Mouse (Mus musculus) MEL (cell line): Measurements from ENCODE around the gene Ptprh. TPM values are rescaled to one million over a fixed set of nuclear protein-coding genes. Genes with fewer than 3 reads are reported as not detected.

Experiments used
- DNase-seq: peaks from one replicate; pipeline ENCODE4 v3.0.0; 2011; ENCODE audit warnings: low read depth, low spot score
- H3K27ac ChIP-seq: 2 replicates; pipeline ENCODE4 v1.5.1; 2012; ENCODE audit warnings: low read depth, mild to moderate bottlenecking, control low read depth, low read length, moderate library complexity; ENCODE audit not compliant: control insufficient read depth
- H3K27me3 ChIP-seq, 2 experiments: fragments of 150-350 bp in 1 of 2; sonication (generic) in 1 of 2; 2 replicates each; pipeline ENCODE4 v1.6.1; 2012; ENCODE audit warnings: low read length in 2 of 2, mild to moderate bottlenecking in 2 of 2, improper control_type of control experiment in 1 of 2, moderate library complexity in 1 of 2; ENCODE audit not compliant: insufficient read depth in 2 of 2, control insufficient read depth in 1 of 2
- H3K36me3 ChIP-seq, 2 experiments: 2 replicates each; pipeline ENCODE4 v1.6.1; 2012 to 2014; ENCODE audit warnings: low read length in 2 of 2, improper control_type of control experiment in 1 of 2, inconsistent platforms in 1 of 2, mild to moderate bottlenecking in 1 of 2; ENCODE audit not compliant: insufficient read depth in 2 of 2, control insufficient read depth in 1 of 2
- H3K4me1 ChIP-seq, 2 experiments: fragments of 150-350 bp in 1 of 2; sonication (generic) in 1 of 2; 2 replicates each; pipeline ENCODE4 v1.6.1; 2012; ENCODE audit warnings: low read length in 2 of 2, improper control_type of control experiment in 1 of 2, mild to moderate bottlenecking in 1 of 2; ENCODE audit not compliant: insufficient read depth in 2 of 2, control insufficient read depth in 1 of 2
- H3K4me3 ChIP-seq, 2 experiments: fragments of 150-350 bp in 1 of 2; sonication (generic) in 1 of 2; 2 replicates each; pipeline ENCODE4 v1.5.1; 2012; ENCODE audit warnings: low read depth in 2 of 2, low read length in 2 of 2, mild to moderate bottlenecking in 2 of 2, moderate library complexity in 2 of 2, control low read depth in 1 of 2, improper control_type of control experiment in 1 of 2; ENCODE audit not compliant: control insufficient read depth in 1 of 2, insufficient read depth in 1 of 2
- H3K79me2 ChIP-seq: 2 replicates; pipeline ENCODE4 v1.6.1; 2012; ENCODE audit warnings: mild to moderate bottlenecking, low read length, moderate library complexity; ENCODE audit not compliant: control insufficient read depth, poor library complexity, insufficient read depth
- H3K9ac ChIP-seq: 2 replicates; pipeline ENCODE4 v1.6.1; 2012; ENCODE audit warnings: low read depth, mild to moderate bottlenecking, control low read depth, low read length, moderate library complexity; ENCODE audit not compliant: control insufficient read depth, poor library complexity, severe bottlenecking
- H3K9me3 ChIP-seq: fragments of 150-350 bp; sonication (generic); replicated peaks from 2 replicates; pipeline ENCODE4 v1.6.1; 2012; ENCODE audit warnings: mild to moderate bottlenecking, low read length, improper control_type of control experiment, moderate library complexity; ENCODE audit not compliant: insufficient read depth
- CHD2 ChIP-seq: IDR thresholded peaks from 2 replicates; pipeline ENCODE4 v1.6.1; 2011; ENCODE audit warnings: low read length, improper control_type of control experiment
- CTCF ChIP-seq, 3 experiments: IDR thresholded peaks in 2 of 3; conservative IDR thresholded peaks in 1 of 3; 2 replicates each; pipeline ENCODE4 v1.5.1; 2011 to 2012; ENCODE audit warnings: low read length in 3 of 3, low read depth in 2 of 3, mild to moderate bottlenecking in 2 of 3, improper control_type of control experiment in 1 of 3, inconsistent platforms in 1 of 3, mixed read lengths in 1 of 3, moderate library complexity in 1 of 3; ENCODE audit not compliant: control insufficient read depth in 1 of 3, insufficient read depth in 1 of 3, poor library complexity in 1 of 3, severe bottlenecking in 1 of 3
- E2F4 ChIP-seq: IDR thresholded peaks from 2 replicates; pipeline ENCODE4 v1.6.1; 2011; ENCODE audit warnings: low read depth, low read length, improper control_type of control experiment, borderline replicate concordance
- ELF1 ChIP-seq: IDR thresholded peaks from 2 replicates; pipeline ENCODE4 v1.6.1; 2014; ENCODE audit warnings: low read depth, mild to moderate bottlenecking, inconsistent platforms, low read length, improper control_type of control experiment, moderate library complexity
- GATA1 ChIP-seq: IDR thresholded peaks from 2 replicates; pipeline ENCODE4 v1.6.1; 2011; ENCODE audit warnings: low read depth, low read length, improper control_type of control experiment
- HCFC1 ChIP-seq: IDR thresholded peaks from 2 replicates; pipeline ENCODE4 v1.6.1; 2012; ENCODE audit warnings: low read depth, mild to moderate bottlenecking, inconsistent platforms, low read length, improper control_type of control experiment, moderate library complexity
- JUND ChIP-seq: IDR thresholded peaks from 2 replicates; pipeline ENCODE4 v1.6.1; 2011; ENCODE audit warnings: low read depth, mild to moderate bottlenecking, improper control_type of control experiment, low read length
- KAT2A ChIP-seq: conservative IDR thresholded peaks from 2 replicates; pipeline ENCODE4 v1.6.1; 2012; ENCODE audit warnings: low read depth, low read length, improper control_type of control experiment, inconsistent platforms
- MAFK ChIP-seq: IDR thresholded peaks from 2 replicates; pipeline ENCODE4 v1.6.1; 2011; ENCODE audit warnings: low read depth, mild to moderate bottlenecking, low read length, improper control_type of control experiment, borderline replicate concordance
- MXI1 ChIP-seq: IDR thresholded peaks from 2 replicates; pipeline ENCODE4 v1.6.1; 2011; ENCODE audit warnings: mild to moderate bottlenecking, low read depth, low read length, improper control_type of control experiment
- MYC ChIP-seq: IDR thresholded peaks from 2 replicates; pipeline ENCODE4 v1.6.1; 2011; ENCODE audit warnings: low read depth, mild to moderate bottlenecking, low read length, improper control_type of control experiment, moderate library complexity
- NELFE ChIP-seq: IDR thresholded peaks from 2 replicates; pipeline ENCODE4 v1.6.1; 2011; ENCODE audit warnings: low read depth, low read length, improper control_type of control experiment
- NRF1 ChIP-seq: IDR thresholded peaks from 2 replicates; pipeline ENCODE4 v1.6.1; 2014; ENCODE audit warnings: low read depth, mild to moderate bottlenecking, inconsistent platforms, low read length, improper control_type of control experiment, moderate library complexity; ENCODE audit not compliant: poor library complexity, insufficient read depth, severe bottlenecking
- POLR2A ChIP-seq, 2 experiments: IDR thresholded peaks; 2 replicates each; pipeline ENCODE4 v1.6.1; 2011 to 2012; ENCODE audit warnings: low read length in 2 of 2, mild to moderate bottlenecking in 2 of 2, control low read depth in 1 of 2, improper control_type of control experiment in 1 of 2, low read depth in 1 of 2, moderate library complexity in 1 of 2; ENCODE audit not compliant: control insufficient read depth in 1 of 2, insufficient read depth in 1 of 2, poor library complexity in 1 of 2
- RAD21 ChIP-seq: IDR thresholded peaks from 2 replicates; pipeline ENCODE4 v1.6.1; 2011; ENCODE audit warnings: mild to moderate bottlenecking, low read depth, low read length, improper control_type of control experiment
- SIN3A ChIP-seq: IDR thresholded peaks from 2 replicates; pipeline ENCODE4 v1.6.1; 2012; ENCODE audit warnings: low read length, improper control_type of control experiment, inconsistent platforms
- TBP ChIP-seq: IDR thresholded peaks from 2 replicates; pipeline ENCODE4 v1.8.0; 2011; ENCODE audit warnings: low read depth, low read length, improper control_type of control experiment
- TCF12 ChIP-seq: IDR thresholded peaks from 2 replicates; pipeline ENCODE4 v1.6.1; 2014; ENCODE audit warnings: low read depth, mild to moderate bottlenecking, inconsistent platforms, low read length, improper control_type of control experiment, moderate library complexity
- UBTF ChIP-seq: IDR thresholded peaks from 2 replicates; pipeline ENCODE4 v1.6.1; 2012; ENCODE audit warnings: low read depth, mild to moderate bottlenecking, inconsistent platforms, low read length, improper control_type of control experiment, moderate library complexity, borderline replicate concordance; ENCODE audit not compliant: insufficient read depth
- USF1 ChIP-seq: IDR thresholded peaks from 2 replicates; pipeline ENCODE4 v1.6.1; 2014; ENCODE audit warnings: low read depth, mild to moderate bottlenecking, inconsistent platforms, low read length, improper control_type of control experiment, moderate library complexity
- ZC3H11A ChIP-seq: IDR thresholded peaks from 2 replicates; pipeline ENCODE4 v1.6.1; 2012; ENCODE audit warnings: low read depth, mild to moderate bottlenecking, inconsistent platforms, low read length, improper control_type of control experiment
- ZKSCAN1 ChIP-seq: IDR thresholded peaks from 2 replicates; pipeline ENCODE4 v1.6.1; 2012; ENCODE audit warnings: low read depth, mild to moderate bottlenecking, inconsistent platforms, low read length, improper control_type of control experiment, moderate library complexity
- polyA plus RNA-seq, 2 experiments: library from polyadenylated mRNA; stranded (reverse) in 1 of 2; unstranded in 1 of 2; fragments of >175 nt in 1 of 2; fragments of >200 nt in 1 of 2; gene quantifications; 2 replicates each; pipeline versions ENCODE4 v1.2.1 to v1.2.4; 2012; ENCODE audit warnings: low replicate concordance in 2 of 2, low read depth in 1 of 2; ENCODE audit not compliant: insufficient read length in 2 of 2, insufficient read depth in 1 of 2, missing spikeins in 1 of 2
- total RNA-seq: library from RNA; depleted of rRNA; stranded (reverse); fragments of 300-350 nt; gene quantifications from 2 replicates; pipeline ENCODE4 v1.2.3, GENCODE M21; 2012

Gene Ptprh
- total and polyA plus RNA-seq, 3 experiments, result not detected

DNA sequence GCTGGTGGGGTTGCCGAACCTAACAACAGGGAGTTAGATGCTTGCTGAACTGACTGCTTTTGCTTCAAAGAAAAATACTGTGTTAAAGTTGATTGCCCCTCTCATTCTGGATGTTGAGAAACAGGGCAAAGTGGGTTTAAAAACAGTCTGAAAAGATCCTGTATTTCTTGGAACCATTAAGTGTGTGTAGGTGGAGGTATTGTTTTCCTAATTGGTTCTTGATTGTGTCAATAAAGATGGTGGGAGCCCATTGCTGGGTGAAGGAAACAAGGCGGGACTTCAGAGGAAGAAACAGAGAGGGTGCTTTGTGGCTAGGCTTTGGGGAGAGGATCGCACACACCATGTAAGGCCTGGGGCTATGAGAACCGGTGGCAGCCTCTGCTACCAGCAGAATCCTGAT is 66.7 kb downstream of the Ptprh start:
- H3K27me3 ChIP-seq, result peaks cover 5 to 11% of the 10 kb centered on the region in 2 experiments; a peak in 3 of 4 replicates
- no peaks in the 10 kb centered on the region for H3K4me1 ChIP-seq
- no peak overlapping the region for H3K9ac ChIP-seq

GRCm38 (mm10) chr7:4536369-4536768 is 67.5 kb downstream of the Ptprh start:
- TF ChIP-seq MXI1 (no peak), USF1 (no peak), ELF1 (no peak), GATA1 (no peak), SIN3A (no peak), NELFE (no peak), HCFC1 (no peak), NRF1 (no peak), MAFK (no peak), CTCF (IDR thresholded peaks at IDR 0.05 in 2 of 3, conservative IDR thresholded peaks at IDR 0.05 in 1 of 3; ENCODE audit: control insufficient read depth in 1 of 3, insufficient read depth in 1 of 3, low read depth in 2 of 3, low read length in 3 of 3, poor library complexity in 1 of 3, severe bottlenecking in 1 of 3) (no peak), UBTF (no peak), ZKSCAN1 (no peak), MYC (no peak), POLR2A (IDR thresholded peaks at IDR 0.05; ENCODE audit: control insufficient read depth in 1 of 2, insufficient read depth in 1 of 2, low read depth in 1 of 2, low read length in 2 of 2, poor library complexity in 1 of 2) (no peak), KAT2A (no peak), TBP (no peak), CHD2 (no peak), E2F4 (no peak)
- TF ChIP-seq, all 39 proteins: peak for 0
- Histone ChIP-seq H3K79me2 (no peaks in the 10 kb centered on the region), H3K36me3 (no peaks in the 10 kb centered on the region), H3K27me3 (peaks cover 5 to 11% of the 10 kb centered on the region in 2 experiments; a peak in 3 of 4 replicates), H3K9me3 (no peaks in the 10 kb centered on the region), H3K27ac (no peak overlapping the region), H3K4me1 (no peaks in the 10 kb centered on the region), H3K9ac (no peak overlapping the region), H3K4me3 (no peak overlapping the region)
- DNase-seq, result no peak

More for the DNA sequence above, 66.7 kb downstream of the Ptprh start:
- Histone ChIP-seq H3K27ac (no peak overlapping the region), H3K79me2 (no peaks in the 10 kb centered on the region), H3K36me3 (no peaks in the 10 kb centered on the region), H3K9me3 (no peaks in the 10 kb centered on the region), H3K4me3 (no peak overlapping the region)
- no peak for TF ChIP-seq TCF12
- TF ChIP-seq JUND, result no peak
- TF ChIP-seq RAD21, result no peak
- TF ChIP-seq MXI1, result no peak
- no peak for TF ChIP-seq UBTF
- no peak for TF ChIP-seq GATA1
- no peak for TF ChIP-seq HCFC1
- TF ChIP-seq MYC, result no peak
- no peak for TF ChIP-seq ZC3H11A
- TF ChIP-seq USF1, result no peak
- DNase-seq, result no peak
